Mouse (Mus musculus) heart, embryonic 13.5 days (tissue): ENCODE measurements around the gene Trim43a. TPM values are rescaled to one million over a fixed set of nuclear protein-coding genes. Genes with fewer than 3 reads are reported as not detected.
A peak's percentile ranks its signal among the peaks of the same experiment; 100 is the strongest.
"Not testable (repeated sequence)": the region's sequence is repeated elsewhere in the genome, so short reads cannot be mapped to it uniquely, and the experiment has no call there.

Experiments used
- ATAC-seq: fragments of 200-750 bp; cut with Nextera tagmentation; 2 replicates; pipeline ENCODE4 v1.8.0; 2017; ENCODE audit warnings: moderate TSS enrichment; ENCODE audit not compliant: insufficient number of reproducible peaks, low FRiP score, low TSS enrichment; ENCODE audit errors: extremely low read depth
- H3K27ac ChIP-seq: fragments of 300-500 bp; sonication (generic); replicated peaks from 2 replicates; pipeline ENCODE4 v1.5.1; 2015; ENCODE audit warnings: moderate library complexity, mild to moderate bottlenecking, inconsistent platforms
- H3K27me3 ChIP-seq: fragments of 300-500 bp; sonication (generic); replicated peaks from 2 replicates; pipeline ENCODE4 v1.6.1; 2015; ENCODE audit warnings: mild to moderate bottlenecking, inconsistent platforms
- H3K36me3 ChIP-seq: fragments of 300-500 bp; sonication (generic); 2 replicates; pipeline ENCODE4 v1.6.1; 2015; ENCODE audit warnings: mild to moderate bottlenecking, inconsistent platforms
- H3K4me1 ChIP-seq: fragments of 300-500 bp; sonication (generic); 2 replicates; pipeline ENCODE4 v1.6.1; 2015; ENCODE audit warnings: inconsistent platforms
- H3K4me2 ChIP-seq: fragments of 300-500 bp; sonication (generic); 2 replicates; pipeline ENCODE4 v1.6.1; 2015; ENCODE audit warnings: inconsistent platforms, mild to moderate bottlenecking, moderate library complexity
- H3K4me3 ChIP-seq: fragments of 300-500 bp; sonication (generic); 2 replicates; pipeline ENCODE4 v1.5.1; 2015; ENCODE audit warnings: moderate library complexity, mild to moderate bottlenecking, inconsistent platforms
- H3K9ac ChIP-seq: fragments of 300-500 bp; sonication (generic); 2 replicates; pipeline ENCODE4 v1.6.1; 2015; ENCODE audit warnings: inconsistent platforms, mild to moderate bottlenecking, moderate library complexity
- H3K9me3 ChIP-seq: fragments of 300-500 bp; sonication (generic); 2 replicates; pipeline ENCODE4 v1.6.1; 2016; ENCODE audit warnings: inconsistent platforms
- WGBS: fragments of 180-500 bp; shearing (Covaris S2); methylation state at CpG from one replicate; pipeline ENCODE4 v1.1.7; 2015; ENCODE audit warnings: mixed read lengths; 5-methylcytosine and 5-hydroxymethylcytosine counted together
- polyA plus RNA-seq: library from polyadenylated mRNA; unstranded; fragments of >200 nt; fragmentation: Nextera tagmentation; extraction: Ambion mirVana; gene quantifications from 2 replicates; pipeline ENCODE4 v1.2.1, GENCODE M21; 2015

The Trim43a gene
- polyA plus RNA-seq = 0.23 and 0.39 TPM in 2 replicates

- H3K4me1 ChIP-seq, H3K9ac ChIP-seq, H3K27ac ChIP-seq, H3K9me3 ChIP-seq, H3K36me3 ChIP-seq, H3K4me2 ChIP-seq, ATAC-seq, H3K27me3 ChIP-seq, H3K4me3 ChIP-seq: not testable (repeated sequence)
- 53% methylated on average over 2 of the region's 2 CpGs for WGBS
These were observed at the start of gene Trim43a for GRCm38 (mm10) chr9:88580591-88580990. Gene Trim43a (plus strand): TSS chr9:88580891.

DNA sequence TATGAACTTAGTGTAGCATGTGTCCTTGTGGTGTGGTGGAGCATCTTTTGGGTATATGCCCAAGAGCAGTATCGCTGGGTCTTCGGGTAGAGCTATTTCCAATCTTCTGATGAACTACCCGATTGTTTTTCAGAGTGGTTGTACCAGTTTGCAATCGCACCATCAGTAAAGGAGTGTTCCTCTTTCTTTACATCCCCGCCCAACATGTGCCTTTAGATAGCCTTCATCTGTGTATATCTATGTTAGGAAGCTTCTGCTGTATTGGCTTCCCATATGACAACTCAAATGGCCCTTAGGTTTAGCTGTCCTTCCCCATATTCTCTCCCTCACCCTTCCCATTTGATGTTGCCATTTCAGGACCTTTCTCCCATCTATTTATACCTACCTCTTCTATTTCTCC, 46.6 kb upstream of the Trim43a start:
- ATAC-seq = no peak
- Histone ChIP-seq H3K36me3 (no peaks in the 10 kb centered on the region), H3K27me3 (no peaks in the 10 kb centered on the region), H3K4me2 (no peak overlapping the region), H3K9ac (no peak overlapping the region), H3K27ac (no peak overlapping the region), H3K9me3 (no peaks in the 10 kb centered on the region), H3K4me3 (no peak overlapping the region), H3K4me1 (peaks cover 5% of the 10 kb centered on the region; the same call in 1 of the 2 replicates)
- WGBS = 86% methylated on average over 5 of the region's 5 CpGs

GRCm38 (mm10) chr9:88539546-88540224, 41.0 kb upstream of the Trim43a start:
- Histone ChIP-seq H3K27me3 (no peaks in the 10 kb centered on the region), H3K4me3 (no peak overlapping the region), H3K9me3 (no peaks in the 10 kb centered on the region), H3K9ac (no peak overlapping the region), H3K4me1 (no peaks in the 10 kb centered on the region), H3K4me2 (no peak overlapping the region), H3K36me3 (no peaks in the 10 kb centered on the region), H3K27ac (no peak overlapping the region)
- ATAC-seq = no peak
- WGBS = 43% methylated on average over 5 of the region's 5 CpGs

GRCm38 (mm10) chr9:88542816-88543215, 37.9 kb upstream of the Trim43a start:
- no peaks in the 10 kb centered on the region for H3K36me3 ChIP-seq
- H3K4me1 ChIP-seq = peaks cover 4% of the 10 kb centered on the region; the same call in 1 of the 2 replicates
- no peak overlapping the region for H3K27ac ChIP-seq
- ATAC-seq = no peak
- no peak overlapping the region for H3K4me3 ChIP-seq
- no peak overlapping the region for H3K4me2 ChIP-seq
- H3K27me3 ChIP-seq = no peaks in the 10 kb centered on the region
- 20% methylated on average over 2 of the region's 2 CpGs for WGBS
- no peaks in the 10 kb centered on the region for H3K9me3 ChIP-seq
- H3K9ac ChIP-seq = no peak overlapping the region

DNA sequence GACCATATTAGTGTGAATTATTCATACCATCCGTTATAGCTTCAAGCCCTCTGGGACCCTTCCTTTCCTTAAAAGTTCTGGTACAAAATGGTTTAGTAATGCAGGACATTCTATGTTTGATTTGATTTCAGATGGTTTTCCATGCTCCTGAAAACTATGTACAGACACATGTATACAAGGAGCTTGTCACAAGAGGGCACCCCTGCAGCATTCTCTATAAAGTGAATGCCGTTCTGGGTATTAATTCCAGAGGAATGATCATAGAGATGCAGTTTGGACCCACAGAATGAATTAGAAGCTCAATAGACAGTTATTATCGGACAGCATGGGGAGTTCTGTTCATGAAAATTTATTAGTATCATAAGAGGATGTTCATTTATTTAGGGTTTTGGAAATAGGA, 35.2 kb upstream of the Trim43a start:
- no peaks in the 10 kb centered on the region for H3K27me3 ChIP-seq
- H3K27ac ChIP-seq = no peak overlapping the region
- no peak for ATAC-seq
- WGBS = 31% methylated on average over 3 of the region's 3 CpGs
- no peaks in the 10 kb centered on the region for H3K36me3 ChIP-seq
- peaks cover 19% of the 10 kb centered on the region for H3K4me1 ChIP-seq
- no peak overlapping the region for H3K4me2 ChIP-seq
- no peaks in the 10 kb centered on the region for H3K9me3 ChIP-seq
- H3K9ac ChIP-seq = no peak overlapping the region
- H3K4me3 ChIP-seq = no peak overlapping the region

DNA sequence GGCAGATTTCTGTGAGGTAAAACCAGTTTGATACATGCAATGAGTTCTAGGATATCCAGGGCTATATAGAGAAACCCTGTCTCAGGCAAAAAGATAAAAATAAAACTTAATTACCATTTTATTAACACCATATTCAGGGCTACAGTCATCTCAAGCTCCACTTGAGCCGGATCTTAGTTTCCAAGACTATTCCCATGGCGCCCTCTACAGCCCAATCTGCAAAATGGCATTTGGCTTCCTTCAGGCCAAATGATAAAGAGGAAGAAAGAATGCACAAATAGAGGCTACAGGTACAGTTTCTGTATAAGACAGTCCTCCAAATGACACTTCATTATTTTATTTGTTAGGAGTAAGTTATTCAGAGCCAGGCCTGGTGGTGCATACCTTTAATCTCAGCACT, 34.5 kb upstream of the Trim43a start:
- H3K4me2 ChIP-seq = no peak overlapping the region
- H3K9me3 ChIP-seq = no peaks in the 10 kb centered on the region
- peaks cover 19% of the 10 kb centered on the region for H3K4me1 ChIP-seq
- no peak overlapping the region for H3K9ac ChIP-seq
- 4% methylated on average over 2 of the region's 2 CpGs for WGBS
- H3K36me3 ChIP-seq = no peaks in the 10 kb centered on the region
- no peaks in the 10 kb centered on the region for H3K27me3 ChIP-seq
- no peak for ATAC-seq
- no peak overlapping the region for H3K4me3 ChIP-seq
- no peak overlapping the region for H3K27ac ChIP-seq

DNA sequence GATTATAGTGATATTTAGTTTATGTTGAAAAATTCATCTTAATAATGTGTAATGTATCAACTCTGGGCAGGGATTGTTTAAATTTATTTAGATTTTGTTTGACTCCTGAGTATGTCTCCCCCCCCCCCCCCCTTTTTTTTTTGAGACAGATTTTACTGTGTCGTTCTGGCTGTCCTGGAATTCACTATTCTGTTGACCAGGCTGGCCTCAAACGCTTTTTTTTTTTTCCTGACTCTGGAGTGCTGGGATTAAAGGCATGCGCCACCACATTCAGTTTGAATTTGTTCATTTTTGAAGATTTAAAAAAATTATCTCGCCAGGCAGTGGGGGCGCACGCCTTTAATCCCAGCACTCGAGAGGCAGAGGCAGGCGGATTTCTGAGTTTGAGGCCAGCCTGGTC, 34.0 kb upstream of the Trim43a start:
- ATAC-seq = no peak
- Histone ChIP-seq H3K4me2 (no peak overlapping the region), H3K27me3 (no peaks in the 10 kb centered on the region), H3K27ac (no peak overlapping the region), H3K9me3 (no peaks in the 10 kb centered on the region), H3K9ac (no peak overlapping the region), H3K36me3 (no peaks in the 10 kb centered on the region), H3K4me3 (no peak overlapping the region), H3K4me1 (peaks cover 19% of the 10 kb centered on the region)
- WGBS = 53% methylated on average over 8 of the region's 8 CpGs

DNA sequence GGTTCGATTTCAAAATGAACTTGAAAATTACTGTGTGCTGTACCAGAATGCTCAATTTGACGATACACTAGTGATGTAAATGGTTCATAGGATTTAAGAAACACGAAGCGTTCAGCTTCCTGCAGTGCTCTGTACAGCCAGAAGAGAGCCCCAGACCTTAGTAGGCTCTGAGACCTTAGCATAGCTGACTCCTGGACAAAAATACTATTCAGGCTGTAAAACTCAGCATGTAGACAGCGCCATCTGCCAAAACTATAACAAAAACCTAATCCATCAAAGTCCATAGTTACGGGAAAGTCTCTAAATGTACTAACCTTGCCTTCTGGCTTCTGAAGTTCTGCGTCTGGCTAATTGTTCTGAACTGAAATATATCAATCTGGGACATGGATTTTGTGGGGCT, 33.4 kb upstream of the Trim43a start:
- H3K9ac ChIP-seq = peak overlapping the region; percentile 89
- H3K27ac ChIP-seq = no peak overlapping the region
- no peaks in the 10 kb centered on the region for H3K27me3 ChIP-seq
- peak overlapping the region; percentile 86 for H3K4me2 ChIP-seq
- no peaks in the 10 kb centered on the region for H3K9me3 ChIP-seq
- peak overlapping the region; percentile 92 for H3K4me3 ChIP-seq
- H3K36me3 ChIP-seq = peaks cover under 1% of the 10 kb centered on the region
- 27% methylated on average over 7 of the region's 7 CpGs for WGBS
- ATAC-seq = no peak
- H3K4me1 ChIP-seq = peaks cover 19% of the 10 kb centered on the region

DNA sequence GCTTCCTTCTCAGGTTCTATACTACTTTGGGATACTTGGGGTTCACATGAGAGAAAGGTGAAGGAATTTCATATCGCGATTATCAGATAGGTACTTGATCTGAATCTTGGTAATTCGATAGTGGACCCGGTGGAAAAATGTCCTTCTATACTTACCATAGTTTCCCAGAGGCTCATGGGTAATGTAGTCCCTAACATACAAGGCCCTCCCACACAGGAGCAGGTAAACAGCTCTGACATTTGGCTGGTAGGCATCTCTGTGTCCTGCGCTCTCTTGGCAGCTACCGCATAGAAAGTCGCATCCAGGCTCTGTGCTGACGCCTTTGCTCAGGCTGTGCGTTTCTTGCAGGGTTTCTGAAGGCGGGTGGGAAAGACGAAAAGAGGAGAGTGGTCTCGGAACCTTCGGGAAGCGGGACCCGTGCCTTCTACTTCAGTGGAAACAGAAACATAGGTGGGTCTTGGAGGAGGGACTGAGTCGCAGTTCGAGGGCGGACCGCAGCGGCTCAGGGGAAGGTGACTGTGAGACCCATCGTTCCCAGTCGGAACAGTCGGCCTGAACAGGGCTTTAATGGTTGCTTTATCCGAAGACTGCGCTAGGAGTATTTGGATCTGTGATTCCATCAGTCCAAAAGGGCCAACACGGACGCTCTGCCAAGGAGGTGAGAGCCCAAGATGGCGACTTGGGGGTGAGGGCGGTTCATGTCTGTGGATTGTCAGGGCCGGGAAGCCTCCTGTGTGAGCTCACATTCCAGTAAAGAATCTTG, 32.7 kb upstream of the Trim43a start, which contains the start of gene Zfp949:
Zfp949 (plus strand) TSS at position 170 of the 763 bp plus-strand sequence.
- peaks cover 19% of the 10 kb centered on the region for H3K4me1 ChIP-seq
- H3K4me2 ChIP-seq = peak within 1 kb of the TSS; percentile 86
- peak within 1 kb of the TSS; percentile 92 for H3K4me3 ChIP-seq
- H3K36me3 ChIP-seq = peaks cover 8% of the 10 kb centered on the region
- ATAC-seq = peak; percentile 88
- no peaks in the 10 kb centered on the region for H3K27me3 ChIP-seq
- WGBS = under 1% methylated on average over 30 of the region's 30 CpGs
- no peaks in the 10 kb centered on the region for H3K9me3 ChIP-seq
- H3K9ac ChIP-seq = peak within 1 kb of the TSS; percentile 89
- H3K27ac ChIP-seq = peak within 1 kb of the TSS; percentile 84

GRCm38 (mm10) chr9:88548614-88548945, 32.1 kb upstream of the Trim43a start:
- Histone ChIP-seq H3K9me3 (no peaks in the 10 kb centered on the region), H3K4me1 (peaks cover 19% of the 10 kb centered on the region), H3K27me3 (no peaks in the 10 kb centered on the region), H3K36me3 (peaks cover 12% of the 10 kb centered on the region), H3K9ac (peak overlapping the region; percentile 89), H3K4me3 (peak overlapping the region; percentile 92), H3K27ac (peak overlapping the region; percentile 84), H3K4me2 (peak overlapping the region; percentile 86)
- 2% methylated on average over 8 of the region's 8 CpGs for WGBS
- ATAC-seq = no peak

DNA sequence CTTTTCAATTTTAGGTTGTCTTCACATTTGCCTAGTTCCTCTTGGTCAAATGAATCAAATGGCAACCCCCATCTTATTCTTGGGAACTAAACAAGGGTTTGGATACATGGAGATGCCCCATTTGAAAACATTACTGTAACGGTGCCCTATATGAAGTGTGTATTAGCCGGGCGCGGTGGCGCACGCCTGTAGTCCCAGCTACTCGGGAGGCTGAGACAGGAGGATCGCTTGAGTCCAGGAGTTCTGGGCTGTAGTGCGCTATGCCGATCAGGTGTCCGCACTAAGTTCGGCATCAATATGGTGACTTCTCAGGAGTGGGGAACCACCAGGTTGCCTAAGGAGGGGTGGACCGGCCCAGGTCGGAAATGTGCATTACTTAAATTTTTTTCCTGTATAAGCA, 27.6 kb upstream of the Trim43a start:
- H3K4me3 ChIP-seq = no peak overlapping the region
- no peaks in the 10 kb centered on the region for H3K27me3 ChIP-seq
- no peaks in the 10 kb centered on the region for H3K9me3 ChIP-seq
- no peak overlapping the region for H3K9ac ChIP-seq
- H3K4me1 ChIP-seq = peaks cover 15% of the 10 kb centered on the region
- WGBS = 98% methylated on average over 14 of the region's 14 CpGs
- no peak for ATAC-seq
- H3K4me2 ChIP-seq = no peak overlapping the region
- H3K27ac ChIP-seq = no peak overlapping the region
- H3K36me3 ChIP-seq = peaks cover 43% of the 10 kb centered on the region
